Mouse (Mus musculus) embryo, embryonic 11 days (tissue): ENCODE results near the gene Gm12185.
"Not testable (repeated sequence)": the region's sequence is repeated elsewhere in the genome, so short reads cannot be mapped to it uniquely, and the experiment has no call there.

Experiments used
- DNase-seq: peaks from one replicate; pipeline ENCODE4 v3.0.0-alpha.2; 2015

The Gm12185 gene

DNA sequence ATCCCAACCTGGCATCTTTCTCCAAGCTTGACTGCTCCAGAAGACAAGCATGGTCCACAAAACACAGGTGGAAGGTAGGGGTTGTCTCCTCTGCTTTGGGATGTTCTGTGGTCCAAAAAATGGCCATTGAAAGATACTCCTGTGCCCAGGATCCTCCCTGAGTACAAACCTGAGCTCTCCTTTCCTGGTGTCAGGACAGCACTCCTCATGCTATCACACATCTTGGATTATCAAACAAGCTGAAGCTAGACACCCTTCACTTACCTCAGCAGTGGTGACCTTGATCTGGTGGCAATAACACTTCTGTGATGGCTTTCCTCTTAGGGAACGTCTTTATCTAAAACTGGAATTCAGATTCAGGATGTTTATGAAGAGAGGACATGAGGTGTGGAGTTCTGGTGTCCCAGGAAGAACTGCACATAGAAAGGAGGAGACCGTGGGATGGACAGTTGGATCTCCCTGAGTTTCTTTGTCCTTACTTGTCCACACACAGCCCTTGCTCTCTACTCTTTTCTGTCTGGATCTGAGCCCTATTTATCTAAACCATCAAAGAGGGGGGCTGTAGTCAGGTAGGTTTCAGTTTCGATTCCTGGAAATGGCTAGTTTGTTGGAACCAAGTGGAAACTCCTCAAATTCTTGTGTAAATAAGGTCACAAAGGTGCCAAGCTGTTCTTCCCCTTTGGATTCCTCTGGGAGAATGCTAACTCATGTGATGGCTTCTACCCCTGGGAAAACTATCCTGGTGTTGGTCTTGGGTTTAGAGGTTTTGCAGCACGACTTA is at the start of gene Gm12185:
Gm12185 (minus strand) TSS at position 487 of the 781 bp plus-strand sequence.
- not testable (repeated sequence) for DNase-seq

GRCm38 (mm10) chr11:49012074-49012473 is 20.0 kb upstream of the Gm12185 start:
- not testable (repeated sequence) for DNase-seq

- not testable (repeated sequence) for DNase-seq
Measured at GRCm38 (mm10) chr11:49006785-49007184, 14.8 kb upstream of the Gm12185 start.

DNA sequence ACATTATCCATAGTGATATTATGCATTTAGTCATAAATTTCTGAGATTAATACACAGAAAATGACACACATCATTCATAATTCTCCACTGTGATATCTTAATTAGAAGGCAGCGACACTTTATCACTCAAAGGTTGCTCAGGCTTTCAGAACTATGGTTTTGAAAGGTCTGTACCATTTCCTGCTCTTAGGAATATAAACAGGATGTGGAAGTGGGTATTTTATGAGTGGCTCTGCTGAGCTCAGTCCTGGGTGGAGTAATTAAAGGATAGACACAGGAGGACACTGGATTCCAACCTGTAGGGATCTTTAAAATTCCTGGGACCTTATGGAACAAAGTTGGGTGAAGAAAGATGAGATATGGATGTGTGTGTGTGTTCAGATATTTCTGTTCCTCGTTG is 14.3 kb upstream of the Gm12185 start:
- DNase-seq, result not testable (repeated sequence)

DNA sequence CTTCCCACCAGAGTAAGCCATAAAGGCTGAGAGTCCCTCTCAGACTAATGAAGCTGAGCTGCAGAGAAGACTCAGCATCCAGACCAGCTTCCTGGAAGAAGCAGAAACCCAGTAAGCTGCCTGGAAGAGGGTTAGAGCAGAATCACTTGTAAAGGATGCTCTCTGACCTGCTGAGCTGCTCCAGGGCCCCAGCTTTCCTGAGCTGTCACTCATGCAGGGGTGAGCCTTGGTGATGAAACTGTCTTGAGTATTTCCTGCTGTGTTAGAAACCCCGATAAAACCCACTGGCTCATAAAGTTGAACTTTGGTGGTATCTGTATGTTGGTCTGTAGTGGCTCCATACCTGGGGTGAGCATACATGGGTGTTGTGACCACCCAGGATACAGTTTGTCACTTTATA is 8.4 kb upstream of the Gm12185 start:
- DNase-seq, result not testable (repeated sequence)

DNA sequence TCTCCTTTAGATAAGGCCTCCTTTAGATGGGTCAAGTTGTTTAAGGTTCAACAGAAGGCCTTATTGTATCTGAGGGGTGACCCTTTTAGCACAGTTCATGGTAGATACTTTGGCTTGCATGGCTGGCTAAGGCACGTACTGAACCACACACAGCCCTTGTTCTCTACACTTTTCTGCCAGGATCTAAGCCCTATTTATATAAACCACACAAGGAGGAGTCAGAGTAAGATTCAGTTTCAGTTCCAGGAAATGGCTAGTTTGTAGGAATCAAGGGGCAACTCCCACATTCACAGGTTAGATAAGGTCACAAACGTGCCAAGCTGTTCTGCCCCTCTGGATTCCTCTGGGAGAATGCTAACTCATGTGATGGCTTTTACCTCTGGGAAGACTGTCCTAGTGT is 2.0 kb upstream of the Gm12185 start, which contains the start of gene Tgtp1:
Tgtp1 (minus strand) TSS at position 155 of the 400 bp plus-strand sequence.
- DNase-seq, result not testable (repeated sequence)

DNA sequence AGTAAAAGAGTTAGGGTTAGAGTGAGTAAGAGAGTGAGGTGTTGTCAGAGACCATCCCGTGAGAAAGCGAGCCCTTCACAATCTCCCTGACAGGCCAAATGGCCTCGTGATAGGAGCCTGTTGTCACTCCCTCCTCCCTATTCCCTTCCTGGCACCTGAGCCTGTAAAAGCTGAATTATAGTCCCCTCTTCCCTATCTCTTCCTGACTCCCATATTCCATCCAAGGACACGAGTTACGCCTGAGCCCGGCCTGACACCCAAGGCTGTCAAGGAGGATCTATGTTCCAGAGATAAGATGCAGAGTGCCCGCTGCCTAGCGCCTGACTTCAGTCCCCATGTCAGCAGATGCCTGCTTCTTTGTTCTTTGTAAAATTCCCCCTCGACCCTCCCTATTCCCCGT is 1.3 kb upstream of the Gm12185 start:
- DNase-seq, result not testable (repeated sequence)

GRCm38 (mm10) chr11:48989981-48990380 is 2.0 kb downstream of the Gm12185 start:
- not testable (repeated sequence) for DNase-seq

GRCm38 (mm10) chr11:48988219-48988618 is 3.8 kb downstream of the Gm12185 start:
- DNase-seq, result not testable (repeated sequence)

DNA sequence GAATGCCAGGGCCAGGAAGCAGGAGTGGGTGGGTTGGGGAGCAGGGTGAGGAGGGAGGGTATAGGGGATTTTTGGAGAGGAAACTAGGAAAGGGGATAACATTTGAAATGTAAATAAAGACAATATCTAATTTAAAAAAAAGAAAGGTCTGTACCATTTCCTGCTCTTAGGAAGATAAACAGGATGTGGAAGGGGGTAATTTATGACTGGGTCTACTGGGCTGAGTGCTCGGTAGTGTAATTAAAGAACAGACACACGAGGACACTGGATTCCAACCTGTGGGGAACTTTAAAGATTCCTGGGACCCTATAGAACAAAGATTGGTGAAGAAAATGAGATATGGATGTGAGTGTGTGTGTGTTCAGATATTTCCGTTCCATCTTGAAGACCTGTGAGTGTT is 9.2 kb downstream of the Gm12185 start:
- DNase-seq, result not testable (repeated sequence)

GRCm38 (mm10) chr11:48980052-48980451 is 12.0 kb downstream of the Gm12185 start:
- DNase-seq, result not testable (repeated sequence)

- not testable (repeated sequence) for DNase-seq
Measured at GRCm38 (mm10) chr11:48979251-48979650, 12.8 kb downstream of the Gm12185 start, which contains the start of gene 9930111J21Rik1. Gene 9930111J21Rik1 (minus strand): TSS chr11:48979398.

DNA sequence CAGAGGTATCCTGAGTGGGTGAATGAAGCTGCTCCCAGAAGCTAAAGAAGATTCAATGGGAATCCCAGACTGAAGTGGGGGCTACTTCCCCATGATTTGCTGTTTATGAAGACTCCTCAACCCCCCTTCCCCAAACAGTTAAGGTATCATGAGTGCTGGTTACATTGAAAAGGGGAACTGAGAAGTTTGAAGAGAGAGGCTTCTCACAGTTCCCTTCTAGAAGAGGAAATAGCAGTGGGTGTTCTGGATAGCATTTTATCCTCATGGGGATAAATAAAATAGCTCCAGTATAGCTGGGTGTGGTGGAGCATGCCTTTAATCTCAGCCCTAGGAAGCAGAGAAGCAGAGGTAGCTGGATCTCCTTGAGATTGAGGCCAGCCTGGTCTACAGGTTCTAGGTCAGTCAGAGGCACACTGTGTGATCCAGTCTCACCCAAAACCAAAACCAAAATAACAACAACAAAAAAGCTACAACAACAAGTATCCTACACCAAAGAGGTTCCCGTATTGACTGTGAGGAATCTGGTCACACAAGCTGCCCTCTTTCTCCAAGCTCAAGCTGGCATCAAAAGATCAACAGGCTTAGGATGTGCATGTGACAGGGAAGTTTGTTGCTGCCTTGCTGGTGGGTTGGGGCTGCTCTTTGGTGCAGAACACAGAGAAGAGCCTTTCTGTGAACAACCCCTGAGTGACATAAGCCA is 13.6 kb downstream of the Gm12185 start, which contains the start of gene Olfr56:
Olfr56 (plus strand) TSS at position 650 of the 700 bp plus-strand sequence.
- not testable (repeated sequence) for DNase-seq

- DNase-seq, result not testable (repeated sequence)
Measured at GRCm38 (mm10) chr11:48974686-48975085, 17.3 kb downstream of the Gm12185 start.

DNA sequence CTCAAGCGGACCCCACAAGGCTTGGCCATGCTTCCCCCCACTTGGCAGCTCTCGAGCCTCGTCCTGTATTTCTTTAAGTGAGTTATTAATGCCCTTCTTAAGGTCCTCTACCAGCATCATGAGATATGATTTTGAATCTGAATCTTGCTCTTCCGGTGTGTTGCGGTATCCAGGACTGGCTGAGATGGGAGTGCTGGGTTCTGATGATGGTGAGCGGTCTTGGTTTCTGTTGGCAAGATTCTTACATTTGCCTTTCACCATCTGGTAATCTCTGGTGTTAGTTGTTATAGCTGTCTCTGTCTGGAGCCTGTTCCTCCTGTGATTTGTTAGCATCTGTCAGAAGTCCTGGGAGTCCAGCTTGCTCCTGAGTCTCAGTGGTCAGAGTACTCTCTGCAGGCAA is 45.9 kb downstream of the Gm12185 start, which contains the start of gene Psme2b:
Psme2b (minus strand) TSS at position 101 of the 400 bp plus-strand sequence.
- DNase-seq, result not testable (repeated sequence)

DNA sequence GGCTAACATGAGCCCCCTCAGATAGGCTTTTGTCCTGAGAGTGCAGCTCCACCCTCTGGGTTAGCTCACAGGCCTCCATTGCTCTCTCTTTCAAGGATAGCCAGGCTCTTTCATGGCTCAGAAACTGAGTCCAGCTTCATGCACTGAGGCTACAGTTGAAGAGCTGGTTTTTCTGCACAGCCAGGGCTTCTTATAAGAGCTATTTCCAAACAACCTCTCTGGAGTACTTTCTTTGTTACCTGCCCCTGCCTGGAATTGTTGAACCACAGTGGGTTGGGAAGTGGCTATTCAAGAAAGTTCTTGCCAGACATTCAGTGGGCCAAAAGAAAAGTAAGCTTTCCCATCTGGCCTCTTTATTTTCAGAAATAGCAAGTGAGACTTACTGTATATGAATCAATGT is 52.7 kb downstream of the Gm12185 start:
- DNase-seq, result not testable (repeated sequence)

DNA sequence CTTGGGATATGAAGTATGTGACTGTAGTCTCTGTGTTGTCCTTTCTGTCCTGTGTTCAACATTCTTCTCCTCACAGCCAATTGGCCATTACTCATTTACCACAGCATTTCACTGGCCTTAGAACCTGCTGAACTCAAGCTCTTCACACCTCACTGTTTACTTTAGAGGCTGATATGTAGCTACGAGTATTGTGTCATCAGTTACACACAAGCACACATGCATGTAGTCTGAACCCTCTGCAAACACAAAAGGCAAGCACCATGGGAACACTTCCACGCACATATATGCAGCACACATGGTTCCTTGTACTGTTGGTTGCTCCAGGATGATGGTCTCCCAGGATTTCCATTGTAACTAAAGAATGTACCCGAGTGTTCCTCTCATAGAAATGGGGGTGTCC is 56.7 kb downstream of the Gm12185 start:
- DNase-seq, result not testable (repeated sequence)

DNA sequence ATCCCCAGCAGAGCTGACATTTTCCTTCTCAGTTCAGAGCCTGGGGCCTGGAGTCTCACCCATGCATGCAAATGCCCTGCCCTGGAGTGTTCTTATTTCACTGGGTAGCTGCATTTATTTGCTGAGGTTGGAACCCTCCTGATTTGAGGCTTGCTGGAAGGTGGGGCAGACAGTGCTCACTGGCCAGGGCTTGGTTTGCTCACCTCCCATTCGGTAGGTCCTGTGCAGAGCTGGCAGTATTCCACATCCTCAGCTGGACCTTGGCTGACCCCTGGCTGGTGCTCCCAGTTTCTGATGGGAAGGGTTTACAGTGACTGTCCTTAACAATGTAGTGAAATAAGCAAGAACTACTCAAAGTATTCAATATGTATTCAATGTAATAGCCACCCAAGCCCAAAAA is 58.1 kb downstream of the Gm12185 start:
- DNase-seq, result not testable (repeated sequence)

DNA sequence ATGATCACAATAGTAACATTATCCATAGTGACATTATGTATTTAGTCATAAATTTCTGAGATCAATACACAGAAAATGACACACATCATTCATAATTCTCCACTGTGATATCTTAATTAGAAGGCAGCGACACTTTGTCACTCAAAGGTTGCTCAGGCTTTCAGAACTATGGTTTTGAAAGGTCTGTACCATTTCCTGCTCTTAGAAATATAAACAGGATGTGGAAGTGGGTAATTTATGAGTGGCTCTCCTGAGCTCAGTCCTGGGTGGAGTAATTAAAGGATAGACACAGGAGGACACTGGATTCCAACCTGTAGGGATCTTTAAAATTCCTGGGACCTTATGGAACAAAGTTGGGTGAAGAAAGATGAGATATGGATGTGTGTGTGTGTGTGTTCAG is 58.6 kb downstream of the Gm12185 start:
- not testable (repeated sequence) for DNase-seq

GRCm38 (mm10) chr11:48928068-48928467 is 64.0 kb downstream of the Gm12185 start:
- not testable (repeated sequence) for DNase-seq

DNA sequence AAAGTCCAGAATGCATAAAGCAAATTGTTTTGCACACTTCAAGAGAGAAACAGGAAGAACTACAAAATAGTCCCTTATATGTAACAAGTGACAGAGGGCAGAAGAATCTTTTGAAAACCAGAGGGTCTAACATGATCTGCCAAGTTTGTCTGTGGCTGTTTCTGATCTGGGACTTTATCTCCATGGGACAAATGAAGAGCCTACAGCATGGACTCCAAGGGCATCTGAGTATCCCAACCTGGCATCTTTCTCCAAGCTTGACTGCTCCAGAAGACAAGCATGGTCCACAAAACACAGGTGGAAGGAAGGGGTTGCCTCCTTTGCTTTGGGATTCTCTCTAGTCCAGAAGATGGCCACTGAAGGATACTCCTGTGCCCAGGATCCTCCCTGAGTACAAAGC is 65.6 kb downstream of the Gm12185 start:
- DNase-seq, result not testable (repeated sequence)

- DNase-seq, result not testable (repeated sequence)
Measured at GRCm38 (mm10) chr11:48923818-48924217, 68.2 kb downstream of the Gm12185 start.

DNA sequence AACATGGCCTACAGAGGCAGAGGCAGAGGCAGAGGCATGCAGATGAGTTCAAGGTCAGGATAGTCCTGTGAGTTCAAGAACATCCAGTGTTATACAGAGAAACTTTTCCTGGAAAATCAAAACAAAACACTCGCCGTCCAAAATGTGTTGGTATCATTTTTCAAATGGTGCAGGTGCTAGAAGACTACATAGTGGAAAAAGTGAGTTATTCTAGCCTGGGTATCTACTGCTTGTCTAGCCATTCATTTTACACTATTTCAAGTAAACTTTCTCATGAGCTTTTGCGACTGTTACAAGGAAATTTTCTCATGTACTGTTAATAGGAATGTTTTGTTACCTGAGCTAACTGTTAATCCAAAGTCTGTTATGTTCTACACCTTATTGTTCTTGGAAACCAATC is 73.6 kb downstream of the Gm12185 start:
- DNase-seq, result no peak
